Mouse (Mus musculus): ENCODE measurements around the gene Naalad2.
"Not testable (repeated sequence)": the region's sequence is repeated elsewhere in the genome, so short reads cannot be mapped to it uniquely, and the experiment has no call there.

DNA sequence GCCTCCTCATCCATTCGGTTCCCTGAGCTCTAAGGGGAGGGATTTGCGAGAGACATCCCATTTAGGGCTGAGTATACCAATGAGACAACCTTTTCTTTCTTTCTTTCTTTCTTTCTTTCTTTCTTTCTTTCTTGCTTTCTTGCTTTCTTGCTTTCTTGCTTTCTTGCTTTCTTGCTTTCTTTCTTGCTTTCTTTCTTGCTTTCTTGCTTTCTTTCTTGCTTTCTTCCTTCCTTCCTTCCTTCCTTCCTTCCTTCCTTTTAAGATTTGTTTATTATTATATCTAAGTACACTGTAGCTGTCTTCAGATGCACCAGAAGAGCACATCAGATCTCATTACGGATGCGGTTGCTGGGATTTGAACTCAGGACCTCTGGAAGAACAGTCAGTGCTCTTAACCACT lies 9.6 kb upstream of the Naalad2 start:
- TF ChIP-seq CTCF (IDR thresholded peaks at IDR 0.05; ENCODE audit: borderline replicate concordance, insufficient read depth, low read depth, low read length); POLR2A (IDR thresholded peaks at IDR 0.05; ENCODE audit: borderline replicate concordance, insufficient read depth, low read length): not testable (repeated sequence)

Measured in cerebellum, adult 2 months (tissue).